Mouse (Mus musculus): ENCODE measurements around the gene Map3k21. TPM values are rescaled to one million over a fixed set of nuclear protein-coding genes. Genes with fewer than 3 reads are reported as not detected.
A peak's percentile ranks its signal among the peaks of the same experiment; 100 is the strongest.

The Map3k21 gene
- polyA plus RNA-seq, 1 experiment from 2014 or later = 0.10 TPM

GRCm38 (mm10) chr8:125980826-125981225, 70.6 kb downstream of the Map3k21 start:
- WGBS = 42% methylated on average over 6 of the region's 6 CpGs
- Histone ChIP-seq H3K4me3 (no peak overlapping the region), H3K27me3 (no peaks in the 10 kb centered on the region), H3K4me2 (replicated peaks) (no peak overlapping the region), H3K4me1 (no peaks in the 10 kb centered on the region), H3K9me3 (no peaks in the 10 kb centered on the region), H3K27ac (no peak overlapping the region), H3K36me3 (no peaks in the 10 kb centered on the region), H3K9ac (no peak overlapping the region)
- ATAC-seq (ENCODE audit: insufficient number of reproducible peaks, insufficient read depth, low FRiP score, low TSS enrichment) = no peak

- ATAC-seq (ENCODE audit: insufficient number of reproducible peaks, insufficient read depth, low FRiP score, low TSS enrichment) = no peak
- Histone ChIP-seq H3K4me3 (no peak overlapping the region), H3K36me3 (no peaks in the 10 kb centered on the region), H3K27me3 (no peaks in the 10 kb centered on the region), H3K9me3 (no peaks in the 10 kb centered on the region), H3K4me2 (replicated peaks) (no peak overlapping the region), H3K4me1 (no peaks in the 10 kb centered on the region), H3K27ac (no peak overlapping the region), H3K9ac (no peak overlapping the region)
- WGBS = 79% methylated on average over 3 of the region's 3 CpGs
These were observed 73.3 kb downstream of the Map3k21 start for GRCm38 (mm10) chr8:125983515-125983914.

- Histone ChIP-seq H3K27ac (no peak overlapping the region), H3K36me3 (no peaks in the 10 kb centered on the region), H3K4me2 (replicated peaks) (no peak overlapping the region), H3K4me1 (no peaks in the 10 kb centered on the region), H3K4me3 (no peak overlapping the region), H3K9ac (no peak overlapping the region), H3K27me3 (no peaks in the 10 kb centered on the region), H3K9me3 (no peaks in the 10 kb centered on the region)
- no peak for ATAC-seq (ENCODE audit: insufficient number of reproducible peaks, insufficient read depth, low FRiP score, low TSS enrichment)
- 95% methylated on average over 4 of the region's 4 CpGs for WGBS
These were observed 73.9 kb downstream of the Map3k21 start for GRCm38 (mm10) chr8:125984140-125984539.

- Histone ChIP-seq H3K9me3 (no peaks in the 10 kb centered on the region), H3K27me3 (no peaks in the 10 kb centered on the region), H3K36me3 (no peaks in the 10 kb centered on the region), H3K9ac (no peak overlapping the region), H3K27ac (no peak overlapping the region), H3K4me1 (no peaks in the 10 kb centered on the region), H3K4me2 (replicated peaks) (no peak overlapping the region), H3K4me3 (no peak overlapping the region)
- no peak for ATAC-seq (ENCODE audit: insufficient number of reproducible peaks, insufficient read depth, low FRiP score, low TSS enrichment)
- WGBS = 96% methylated on average over 2 of the region's 2 CpGs
These were observed 75.1 kb downstream of the Map3k21 start for GRCm38 (mm10) chr8:125985364-125985763.

- H3K27ac ChIP-seq = no peak overlapping the region
- ATAC-seq (ENCODE audit: insufficient number of reproducible peaks, insufficient read depth, low FRiP score, low TSS enrichment) = no peak
These were observed 76.8 kb downstream of the Map3k21 start for GRCm38 (mm10) chr8:125986999-125987589.

GRCm38 (mm10) chr8:125987996-125988395, 77.7 kb downstream of the Map3k21 start:
- H3K9ac ChIP-seq = no peak overlapping the region
- ATAC-seq (ENCODE audit: insufficient number of reproducible peaks, insufficient read depth, low FRiP score, low TSS enrichment) = no peak
- H3K4me3 ChIP-seq = no peak overlapping the region
- no peak overlapping the region for H3K4me2 ChIP-seq (replicated peaks)
- H3K9me3 ChIP-seq = no peaks in the 10 kb centered on the region
- no peak overlapping the region for H3K27ac ChIP-seq
- 49% methylated on average over 2 of the region's 2 CpGs for WGBS
- no peaks in the 10 kb centered on the region for H3K36me3 ChIP-seq
- H3K27me3 ChIP-seq = peaks cover 4% of the 10 kb centered on the region; the same call in 1 of the 2 replicates
- H3K4me1 ChIP-seq = peaks cover 2% of the 10 kb centered on the region; the same call in 1 of the 2 replicates

More at GRCm38 (mm10) chr8:125986999-125987589, 76.8 kb downstream of the Map3k21 start:
- WGBS = 54% methylated on average over 6 of the region's 6 CpGs
- Histone ChIP-seq H3K27me3 (no peaks in the 10 kb centered on the region), H3K4me1 (no peaks in the 10 kb centered on the region), H3K9ac (no peak overlapping the region), H3K4me3 (no peak overlapping the region), H3K36me3 (no peaks in the 10 kb centered on the region), H3K4me2 (replicated peaks) (no peak overlapping the region), H3K9me3 (no peaks in the 10 kb centered on the region)

GRCm38 (mm10) chr8:125993636-125994035, 83.4 kb downstream of the Map3k21 start:
- H3K9ac ChIP-seq = no peak overlapping the region
- H3K4me3 ChIP-seq = no peak overlapping the region
- H3K4me2 ChIP-seq (replicated peaks) = no peak overlapping the region
- ATAC-seq (ENCODE audit: insufficient number of reproducible peaks, insufficient read depth, low FRiP score, low TSS enrichment) = no peak
- 42% methylated on average over 9 of the region's 9 CpGs for WGBS
- no peak overlapping the region for H3K27ac ChIP-seq
- peaks cover 36% of the 10 kb centered on the region for H3K27me3 ChIP-seq
- peaks cover 26% of the 10 kb centered on the region for H3K4me1 ChIP-seq
- no peaks in the 10 kb centered on the region for H3K9me3 ChIP-seq
- no peaks in the 10 kb centered on the region for H3K36me3 ChIP-seq

- Histone ChIP-seq H3K27me3 (peaks cover 36% of the 10 kb centered on the region), H3K4me3 (peak within 1 kb of the TSS; percentile 61), H3K9me3 (no peaks in the 10 kb centered on the region), H3K27ac (peak within 1 kb of the TSS; percentile 70), H3K9ac (peak within 1 kb of the TSS; percentile 69), H3K4me1 (peaks cover 29% of the 10 kb centered on the region), H3K36me3 (no peaks in the 10 kb centered on the region), H3K4me2 (replicated peaks) (peak within 1 kb of the TSS; percentile 93)
- peak; percentile 70 for ATAC-seq (ENCODE audit: insufficient number of reproducible peaks, insufficient read depth, low FRiP score, low TSS enrichment)
- WGBS = under 1% methylated on average over 73 of the region's 73 CpGs
These were observed 85.1 kb downstream of the Map3k21 start, which contains the start of gene Kcnk1 for GRCm38 (mm10) chr8:125995101-125995986. TSS of gene Kcnk1 (plus strand) at chr8:125995170.

GRCm38 (mm10) chr8:125996031-125996839, 86.0 kb downstream of the Map3k21 start:
- 11% methylated on average over 14 of the region's 14 CpGs for WGBS
- 0 out of 2 replicates have a peak overlapping the region, but pooled peaks have one; percentile 36 for H3K27ac ChIP-seq

GRCm38 (mm10) chr8:125996980-125997379, 86.7 kb downstream of the Map3k21 start:
- H3K4me1 ChIP-seq = peaks cover 29% of the 10 kb centered on the region
- 0 out of 2 replicates have a peak overlapping the region, but pooled peaks have one; percentile 17 for H3K27ac ChIP-seq
- no peak for ATAC-seq (ENCODE audit: insufficient number of reproducible peaks, insufficient read depth, low FRiP score, low TSS enrichment)
- peak overlapping the region; percentile 93 for H3K4me2 ChIP-seq (replicated peaks)
- no peaks in the 10 kb centered on the region for H3K36me3 ChIP-seq
- H3K9me3 ChIP-seq = no peaks in the 10 kb centered on the region
- H3K27me3 ChIP-seq = peaks cover 36% of the 10 kb centered on the region
- peak overlapping the region; percentile 61 for H3K4me3 ChIP-seq
- 21% methylated on average over 6 of the region's 6 CpGs for WGBS
- no peak overlapping the region for H3K9ac ChIP-seq

More at GRCm38 (mm10) chr8:125996031-125996839, 86.0 kb downstream of the Map3k21 start:
- ATAC-seq (ENCODE audit: insufficient number of reproducible peaks, insufficient read depth, low FRiP score, low TSS enrichment) = no peak
- peak overlapping the region; percentile 69 for H3K9ac ChIP-seq
- peaks cover 29% of the 10 kb centered on the region for H3K4me1 ChIP-seq
- no peaks in the 10 kb centered on the region for H3K9me3 ChIP-seq
- H3K4me3 ChIP-seq = peak overlapping the region; percentile 61
- peaks cover 36% of the 10 kb centered on the region for H3K27me3 ChIP-seq
- no peaks in the 10 kb centered on the region for H3K36me3 ChIP-seq
- peak overlapping the region; percentile 93 for H3K4me2 ChIP-seq (replicated peaks)

All from embryonic facial prominence, embryonic 12.5 days (tissue).